Mouse (Mus musculus) liver, embryonic 14.5 days (tissue): Measurements from ENCODE around the gene Nisch.

Experiments used
- CTCF ChIP-seq: IDR thresholded peaks from 2 replicates; pipeline ENCODE4 v1.5.1; 2016; ENCODE audit warnings: antibody characterized with exemption, low read depth, control low read depth
- EP300 ChIP-seq: IDR thresholded peaks from 2 replicates; pipeline ENCODE4 v1.6.1; 2016; ENCODE audit warnings: antibody characterized with exemption, low read depth

GRCm38 (mm10) chr14:31172781-31173455 lies 43.8 kb downstream of the Nisch start:
- no peak for TF ChIP-seq CTCF
- TF ChIP-seq EP300, result no peak
